Mouse (Mus musculus) limb, embryonic 10.5 days (tissue): ENCODE data around the gene Aox2. TPM values are rescaled to one million over a fixed set of nuclear protein-coding genes. Genes with fewer than 3 reads are reported as not detected.

Source experiments
- DNase-seq: peaks from one replicate; pipeline ENCODE4 v3.0.0-alpha.2; 2017; ENCODE audit warnings: low spot score
- H3K27ac ChIP-seq: fragments of 300-500 bp; sonication (generic); 2 replicates; pipeline ENCODE4 v1.5.1; 2016; ENCODE audit warnings: mild to moderate bottlenecking
- H3K27me3 ChIP-seq: fragments of 300-500 bp; sonication (generic); 2 replicates; pipeline ENCODE4 v1.6.1; 2016; ENCODE audit warnings: low read depth, mild to moderate bottlenecking; ENCODE audit not compliant: poor library complexity, severe bottlenecking
- H3K36me3 ChIP-seq: fragments of 300-500 bp; sonication (generic); 2 replicates; pipeline ENCODE4 v1.6.1; 2016; ENCODE audit warnings: mild to moderate bottlenecking, moderate library complexity
- H3K4me1 ChIP-seq: fragments of 300-500 bp; sonication (generic); 2 replicates; pipeline ENCODE4 v1.6.1; 2016
- H3K4me3 ChIP-seq: fragments of 300-500 bp; sonication (generic); 2 replicates; pipeline ENCODE4 v1.5.1; 2016; ENCODE audit warnings: mild to moderate bottlenecking, moderate library complexity
- H3K9me3 ChIP-seq: fragments of 300-500 bp; sonication (generic); replicated peaks from 2 replicates; pipeline ENCODE4 v1.6.1; 2016; ENCODE audit warnings: mild to moderate bottlenecking
- WGBS: fragments of 180-500 bp; shearing (Covaris S2); methylation state at CpG from one replicate; pipeline ENCODE4 v1.1.7; 2016; 5-methylcytosine and 5-hydroxymethylcytosine counted together
- polyA plus RNA-seq: library from polyadenylated mRNA; unstranded; fragments of >200 nt; fragmentation: Nextera tagmentation; extraction: Ambion mirVana; gene quantifications from 2 replicates; pipeline ENCODE4 v1.2.1, GENCODE M21; 2016

Gene Aox2
- 0.03 TPM in 1 of 2 replicates, not detected in the other for polyA plus RNA-seq

GRCm38 (mm10) chr1:58278026-58278425, at the start of gene Aox2:
Aox2 (plus strand) TSS chr1:58278326.
- Histone ChIP-seq H3K36me3 (no peaks in the 10 kb centered on the region), H3K27ac (no peak within 1 kb of the TSS), H3K4me1 (peaks cover 10% of the 10 kb centered on the region), H3K9me3 (no peaks in the 10 kb centered on the region), H3K27me3 (no peaks in the 10 kb centered on the region), H3K4me3 (no peak within 1 kb of the TSS)
- WGBS, result 79% methylated on average over 5 of the region's 5 CpGs
- DNase-seq, result no peak

- Histone ChIP-seq H3K27me3 (no peaks in the 10 kb centered on the region), H3K27ac (no peak overlapping the region), H3K4me3 (no peak overlapping the region), H3K36me3 (no peaks in the 10 kb centered on the region), H3K4me1 (0 out of 2 replicates have a peak, but pooled peaks cover 7% of the 10 kb centered on the region), H3K9me3 (no peaks in the 10 kb centered on the region)
- DNase-seq, result no peak
Measured at GRCm38 (mm10) chr1:58228916-58229315, 49.2 kb upstream of the Aox2 start.

- WGBS, result 89% methylated on average over 4 of the region's 4 CpGs
- no peaks in the 10 kb centered on the region for H3K36me3 ChIP-seq
- no peak overlapping the region for H3K27ac ChIP-seq
- H3K27me3 ChIP-seq, result no peaks in the 10 kb centered on the region
- DNase-seq, result no peak
- no peak overlapping the region for H3K4me3 ChIP-seq
- H3K9me3 ChIP-seq, result no peaks in the 10 kb centered on the region
- H3K4me1 ChIP-seq, result 0 out of 2 replicates have a peak, but pooled peaks cover 7% of the 10 kb centered on the region
Measured at GRCm38 (mm10) chr1:58229774-58230173, 48.4 kb upstream of the Aox2 start.

GRCm38 (mm10) chr1:58230542-58230941, 47.6 kb upstream of the Aox2 start:
- H3K4me1 ChIP-seq, result 0 out of 2 replicates have a peak, but pooled peaks cover 7% of the 10 kb centered on the region
- DNase-seq, result no peak
- no peaks in the 10 kb centered on the region for H3K9me3 ChIP-seq
- WGBS, result 56% methylated on average over 5 of the region's 5 CpGs
- no peaks in the 10 kb centered on the region for H3K27me3 ChIP-seq
- no peak overlapping the region for H3K4me3 ChIP-seq
- no peaks in the 10 kb centered on the region for H3K36me3 ChIP-seq
- no peak overlapping the region for H3K27ac ChIP-seq

- WGBS, result 47% methylated on average over 5 of the region's 5 CpGs
- Histone ChIP-seq H3K36me3 (no peaks in the 10 kb centered on the region), H3K9me3 (no peaks in the 10 kb centered on the region), H3K4me1 (0 out of 2 replicates have a peak, but pooled peaks cover 7% of the 10 kb centered on the region), H3K27me3 (no peaks in the 10 kb centered on the region), H3K4me3 (no peak overlapping the region), H3K27ac (no peak overlapping the region)
- DNase-seq, result no peak
Measured at GRCm38 (mm10) chr1:58235405-58235804, 42.7 kb upstream of the Aox2 start.

GRCm38 (mm10) chr1:58237527-58238299, 40.4 kb upstream of the Aox2 start:
- Histone ChIP-seq H3K4me1 (no peaks in the 10 kb centered on the region), H3K27me3 (no peaks in the 10 kb centered on the region), H3K9me3 (no peaks in the 10 kb centered on the region), H3K36me3 (no peaks in the 10 kb centered on the region), H3K27ac (no peak overlapping the region), H3K4me3 (no peak overlapping the region)
- no peak for DNase-seq
- WGBS, result 87% methylated on average over 4 of the region's 4 CpGs

GRCm38 (mm10) chr1:58238440-58238839, 39.7 kb upstream of the Aox2 start:
- Histone ChIP-seq H3K4me3 (no peak overlapping the region), H3K36me3 (no peaks in the 10 kb centered on the region), H3K4me1 (no peaks in the 10 kb centered on the region), H3K27ac (no peak overlapping the region), H3K27me3 (no peaks in the 10 kb centered on the region), H3K9me3 (no peaks in the 10 kb centered on the region)
- WGBS, result 89% methylated on average over 5 of the region's 5 CpGs
- DNase-seq, result no peak

GRCm38 (mm10) chr1:58238961-58239360, 39.2 kb upstream of the Aox2 start:
- H3K27me3 ChIP-seq, result no peaks in the 10 kb centered on the region
- no peak overlapping the region for H3K27ac ChIP-seq
- no peaks in the 10 kb centered on the region for H3K9me3 ChIP-seq
- DNase-seq, result no peak
- WGBS, result 93% methylated on average over 9 of the region's 9 CpGs
- no peak overlapping the region for H3K4me3 ChIP-seq
- no peaks in the 10 kb centered on the region for H3K4me1 ChIP-seq
- no peaks in the 10 kb centered on the region for H3K36me3 ChIP-seq

- H3K27me3 ChIP-seq, result no peaks in the 10 kb centered on the region
Measured at GRCm38 (mm10) chr1:58240347-58240746, 37.8 kb upstream of the Aox2 start.

GRCm38 (mm10) chr1:58244487-58244886, 33.6 kb upstream of the Aox2 start:
- H3K36me3 ChIP-seq, result no peaks in the 10 kb centered on the region
- H3K27me3 ChIP-seq, result no peaks in the 10 kb centered on the region
- no peak for DNase-seq
- H3K9me3 ChIP-seq, result no peaks in the 10 kb centered on the region
- H3K4me1 ChIP-seq, result no peaks in the 10 kb centered on the region
- no peak overlapping the region for H3K27ac ChIP-seq
- WGBS, result 80% methylated on average over 3 of the region's 3 CpGs
- H3K4me3 ChIP-seq, result no peak overlapping the region

More at GRCm38 (mm10) chr1:58240347-58240746, 37.8 kb upstream of the Aox2 start:
- no peak for DNase-seq
- H3K9me3 ChIP-seq, result no peaks in the 10 kb centered on the region
- no peak overlapping the region for H3K27ac ChIP-seq
- no peaks in the 10 kb centered on the region for H3K4me1 ChIP-seq
- no peak overlapping the region for H3K4me3 ChIP-seq
- no peaks in the 10 kb centered on the region for H3K36me3 ChIP-seq
- 69% methylated on average over 6 of the region's 6 CpGs for WGBS

GRCm38 (mm10) chr1:58248518-58248917, 29.6 kb upstream of the Aox2 start:
- Histone ChIP-seq H3K27ac (no peak overlapping the region), H3K9me3 (no peaks in the 10 kb centered on the region), H3K36me3 (no peaks in the 10 kb centered on the region), H3K4me1 (no peaks in the 10 kb centered on the region), H3K4me3 (no peak overlapping the region), H3K27me3 (no peaks in the 10 kb centered on the region)
- 86% methylated on average over 1 of the region's 1 CpGs for WGBS
- DNase-seq, result no peak

- no peak for DNase-seq
- Histone ChIP-seq H3K36me3 (no peaks in the 10 kb centered on the region), H3K27me3 (no peaks in the 10 kb centered on the region), H3K9me3 (no peaks in the 10 kb centered on the region), H3K4me1 (no peaks in the 10 kb centered on the region), H3K27ac (no peak overlapping the region), H3K4me3 (no peak overlapping the region)
- 65% methylated on average over 11 of the region's 11 CpGs for WGBS
Measured at GRCm38 (mm10) chr1:58253466-58253865, 24.7 kb upstream of the Aox2 start.

- WGBS, result 83% methylated on average over 10 of the region's 10 CpGs
- H3K4me3 ChIP-seq, result no peak overlapping the region
- DNase-seq, result no peak
- no peaks in the 10 kb centered on the region for H3K36me3 ChIP-seq
- H3K27ac ChIP-seq, result no peak overlapping the region
- no peaks in the 10 kb centered on the region for H3K9me3 ChIP-seq
- H3K4me1 ChIP-seq, result peaks cover 3% of the 10 kb centered on the region; the same call in 1 of the 2 replicates
- H3K27me3 ChIP-seq, result no peaks in the 10 kb centered on the region
Measured at GRCm38 (mm10) chr1:58257195-58257991, 20.7 kb upstream of the Aox2 start.
